Mouse (Mus musculus) stomach, postnatal 0 days (tissue): ENCODE measurements around the gene Crim1. TPM values are rescaled to one million over a fixed set of nuclear protein-coding genes. Genes with fewer than 3 reads are reported as not detected.

Experiments
- ATAC-seq: fragments of 200-750 bp; cut with Nextera tagmentation; 2 replicates; pipeline ENCODE4 v1.8.0; 2017; ENCODE audit not compliant: low FRiP score, low TSS enrichment
- DNase-seq: peaks from one replicate; pipeline ENCODE4 v3.0.0-alpha.2; 2016; ENCODE audit warnings: low spot score
- H3K27ac ChIP-seq: fragments of 300-500 bp; sonication (generic); replicated peaks from 2 replicates; pipeline ENCODE4 v1.5.1; 2014; ENCODE audit warnings: mild to moderate bottlenecking, control low read depth
- H3K27me3 ChIP-seq: fragments of 300-500 bp; sonication (generic); 2 replicates; pipeline ENCODE4 v1.6.1; 2014; ENCODE audit warnings: low read length; ENCODE audit not compliant: control insufficient read depth, insufficient read depth
- H3K36me3 ChIP-seq: fragments of 300-500 bp; sonication (generic); 2 replicates; pipeline ENCODE4 v1.6.1; 2014; ENCODE audit warnings: low read length, mixed read lengths; ENCODE audit not compliant: control insufficient read depth, insufficient read depth
- H3K4me1 ChIP-seq: fragments of 300-500 bp; sonication (generic); replicated peaks from 2 replicates; pipeline ENCODE4 v1.6.1; 2014; ENCODE audit warnings: antibody characterized with exemption; ENCODE audit not compliant: control insufficient read depth, insufficient read depth
- H3K4me2 ChIP-seq: fragments of 300-500 bp; sonication (generic); replicated peaks from 2 replicates; pipeline ENCODE4 v1.6.1; 2014; ENCODE audit warnings: low read depth, mild to moderate bottlenecking, control low read depth, moderate library complexity
- H3K4me3 ChIP-seq: fragments of 300-500 bp; sonication (generic); 2 replicates; pipeline ENCODE4 v1.5.1; 2014; ENCODE audit warnings: low read depth, low read length, control low read depth
- H3K9ac ChIP-seq: fragments of 300-500 bp; sonication (generic); 2 replicates; pipeline ENCODE4 v1.6.1; 2014; ENCODE audit warnings: mild to moderate bottlenecking, low read length, control low read depth, mixed read lengths
- H3K9me3 ChIP-seq: fragments of 300-500 bp; sonication (generic); 2 replicates; pipeline ENCODE4 v1.6.1; 2016; ENCODE audit warnings: low read length; ENCODE audit not compliant: control insufficient read depth
- CTCF ChIP-seq: IDR thresholded peaks from 2 replicates; pipeline ENCODE4 v1.5.1; 2016; ENCODE audit warnings: antibody characterized with exemption, low read depth, mild to moderate bottlenecking, moderate library complexity
- EP300 ChIP-seq: optimal IDR thresholded peaks from 2 replicates; pipeline ENCODE3; 2016; ENCODE audit warnings: antibody characterized with exemption
- WGBS: fragments of 180-500 bp; shearing (Covaris S2); extraction: QIAGEN DNeasy Blood & Tissue Kit; methylation state at CpG from one replicate; pipeline ENCODE4 v1.1.7; 2014; 5-methylcytosine and 5-hydroxymethylcytosine counted together
- polyA plus RNA-seq: library from polyadenylated mRNA; unstranded; fragments of >200 nt; fragmentation: Nextera tagmentation; extraction: Ambion mirVana; gene quantifications from 2 replicates; pipeline ENCODE4 v1.2.1, GENCODE M21; 2015

Crim1 gene
- polyA plus RNA-seq, 1 experiment from 2014 or later, result 5.1 TPM

- no peaks in the 10 kb centered on the region for H3K27me3 ChIP-seq
- 0 out of 2 replicates have a peak, but pooled peaks cover 1% of the 10 kb centered on the region for H3K4me1 ChIP-seq
- H3K36me3 ChIP-seq, result peaks cover 6% of the 10 kb centered on the region
- ATAC-seq (no peak), DNase-seq (no peak)
- H3K27ac ChIP-seq, result no peak overlapping the region
- no peak overlapping the region for H3K4me3 ChIP-seq
- TF ChIP-seq CTCF, result no peak
- no peak for TF ChIP-seq EP300
- H3K9me3 ChIP-seq, result no peaks in the 10 kb centered on the region
- no peak overlapping the region for H3K9ac ChIP-seq
- H3K4me2 ChIP-seq, result no peak overlapping the region
- 86% methylated on average over 5 of the region's 5 CpGs for WGBS
Measured at GRCm38 (mm10) chr17:78317381-78317780, 117.3 kb downstream of the Crim1 start.

DNA sequence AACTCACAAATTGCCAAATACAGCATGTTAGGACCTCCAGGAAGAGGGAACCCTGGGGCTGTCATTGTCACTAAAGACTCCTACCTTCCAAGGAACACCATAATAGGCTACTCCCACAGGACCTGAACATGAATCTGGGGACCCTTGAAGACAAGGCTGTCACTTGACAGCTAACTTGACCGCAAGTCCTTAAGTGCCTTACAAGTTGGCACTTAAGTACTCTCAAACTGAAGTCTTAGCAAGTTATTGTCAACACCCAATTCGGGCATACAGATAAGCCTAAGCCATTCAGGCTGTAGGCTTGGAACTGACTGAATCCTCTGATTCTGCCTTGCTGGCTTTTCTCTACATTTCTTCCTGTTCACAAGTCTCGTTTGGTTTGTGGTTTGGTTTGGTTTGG lies 118.8 kb downstream of the Crim1 start:
- no peaks in the 10 kb centered on the region for H3K27me3 ChIP-seq
- no peak overlapping the region for H3K9ac ChIP-seq
- H3K27ac ChIP-seq, result no peak overlapping the region
- DNase-seq (no peak), ATAC-seq (no peak)
- H3K9me3 ChIP-seq, result no peaks in the 10 kb centered on the region
- TF ChIP-seq CTCF (no peak), EP300 (no peak)
- no peak overlapping the region for H3K4me2 ChIP-seq
- no peak overlapping the region for H3K4me3 ChIP-seq
- 0 out of 2 replicates have a peak, but pooled peaks cover 3% of the 10 kb centered on the region for H3K4me1 ChIP-seq
- H3K36me3 ChIP-seq, result peaks cover 6% of the 10 kb centered on the region
- WGBS, result 84% methylated on average over 3 of the region's 3 CpGs

DNA sequence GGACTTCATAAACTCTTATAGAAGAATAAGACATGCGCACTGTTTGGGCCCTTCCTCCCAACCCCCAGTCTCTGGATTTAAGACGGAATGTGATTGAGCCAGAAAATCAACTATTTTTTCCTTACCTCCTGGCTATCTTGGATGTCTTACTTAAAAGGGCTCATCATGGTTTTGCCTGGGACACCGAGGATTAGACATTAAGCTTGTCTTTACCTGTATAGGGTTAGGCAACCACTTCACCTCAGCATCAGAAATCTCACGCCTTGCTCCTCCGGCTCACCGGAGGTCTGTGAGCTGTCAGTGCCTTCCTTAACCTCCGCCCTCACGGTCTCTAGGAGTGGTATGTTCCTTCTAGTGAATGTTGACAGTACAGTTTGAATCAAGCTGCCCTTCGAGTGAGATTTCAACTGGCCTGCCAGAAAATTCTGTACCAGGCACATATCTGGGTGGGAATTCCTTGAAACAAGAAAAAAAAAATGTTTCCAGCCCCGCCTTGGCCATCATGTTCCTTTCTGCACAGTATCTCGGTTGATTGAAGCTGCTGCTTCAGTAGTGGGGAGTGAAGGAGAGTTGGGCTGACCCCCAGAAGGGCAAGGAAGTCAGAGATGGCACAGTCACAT lies 121.3 kb downstream of the Crim1 start:
- no peak overlapping the region for H3K9ac ChIP-seq
- no peaks in the 10 kb centered on the region for H3K27me3 ChIP-seq
- H3K4me3 ChIP-seq, result no peak overlapping the region
- H3K4me1 ChIP-seq, result 0 out of 2 replicates have a peak, but pooled peaks cover 3% of the 10 kb centered on the region
- H3K4me2 ChIP-seq, result no peak overlapping the region
- 66% methylated on average over 11 of the region's 11 CpGs for WGBS
- no peak for DNase-seq
- 0 out of 2 replicates have a peak, but pooled peaks have one; percentile 24 for ATAC-seq
- no peaks in the 10 kb centered on the region for H3K9me3 ChIP-seq
- H3K27ac ChIP-seq, result no peak overlapping the region
- TF ChIP-seq EP300 (no peak), CTCF (no peak)
- H3K36me3 ChIP-seq, result no peaks in the 10 kb centered on the region; the same call in 1 of the 2 replicates

DNA sequence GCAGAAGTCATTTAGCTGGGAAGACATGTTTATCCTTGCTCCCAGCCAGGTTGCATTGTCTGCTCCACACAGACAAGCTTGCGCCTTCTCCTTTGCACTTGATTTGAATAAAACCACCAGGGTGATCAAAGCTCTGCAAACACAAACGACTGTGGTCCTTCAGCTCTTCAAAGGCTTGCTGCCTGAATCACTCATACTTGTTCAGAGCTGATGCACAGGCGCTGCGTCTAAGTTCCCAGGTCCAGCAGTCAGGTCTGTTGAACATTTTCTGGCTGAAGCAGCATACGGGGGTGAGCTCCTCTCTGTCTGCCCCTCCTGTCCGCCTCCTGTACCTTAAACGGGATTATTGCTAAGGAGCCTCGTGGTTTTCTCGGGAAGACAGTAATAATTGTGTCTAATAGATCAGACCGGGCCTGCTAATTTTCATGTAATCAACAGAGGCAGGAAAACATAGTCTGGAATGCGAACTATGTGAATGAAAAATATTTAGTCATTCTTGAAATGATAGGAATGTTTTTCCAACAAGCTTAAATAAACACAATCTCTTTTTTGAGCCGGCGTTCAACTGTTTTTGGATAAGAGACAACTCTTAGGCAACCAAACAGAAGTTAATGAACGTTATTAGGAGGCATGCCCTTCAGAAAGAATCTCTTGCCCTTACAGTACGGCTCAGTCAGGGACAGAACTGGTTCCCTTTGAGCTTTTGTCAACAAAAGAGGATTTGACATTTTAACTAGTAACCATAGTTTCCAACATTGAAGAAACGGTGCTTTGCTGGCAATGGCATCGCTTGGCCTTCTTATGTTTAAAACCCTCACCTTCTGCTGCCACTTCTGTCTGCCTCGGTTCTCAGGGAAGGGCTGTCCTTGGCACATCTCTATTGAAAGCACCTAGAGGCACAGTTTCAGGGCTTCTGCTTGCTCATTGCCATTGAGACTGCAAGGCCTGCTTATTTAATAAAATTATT lies 122.6 kb downstream of the Crim1 start:
- WGBS, result 23% methylated on average over 18 of the region's 18 CpGs
- Histone ChIP-seq H3K4me1 (0 out of 2 replicates have a peak, but pooled peaks cover 3% of the 10 kb centered on the region), H3K4me3 (no peak overlapping the region), H3K27ac (0 out of 2 replicates have a peak overlapping the region, but pooled peaks have one; percentile 9), H3K36me3 (no peaks in the 10 kb centered on the region; the same call in 1 of the 2 replicates), H3K9ac (no peak overlapping the region), H3K27me3 (no peaks in the 10 kb centered on the region), H3K9me3 (no peaks in the 10 kb centered on the region), H3K4me2 (peak overlapping the region; percentile 18; the same call in 1 of the 2 replicates)
- TF ChIP-seq EP300 (no peak), CTCF (no peak)
- ATAC-seq (no peak), DNase-seq (no peak)

DNA sequence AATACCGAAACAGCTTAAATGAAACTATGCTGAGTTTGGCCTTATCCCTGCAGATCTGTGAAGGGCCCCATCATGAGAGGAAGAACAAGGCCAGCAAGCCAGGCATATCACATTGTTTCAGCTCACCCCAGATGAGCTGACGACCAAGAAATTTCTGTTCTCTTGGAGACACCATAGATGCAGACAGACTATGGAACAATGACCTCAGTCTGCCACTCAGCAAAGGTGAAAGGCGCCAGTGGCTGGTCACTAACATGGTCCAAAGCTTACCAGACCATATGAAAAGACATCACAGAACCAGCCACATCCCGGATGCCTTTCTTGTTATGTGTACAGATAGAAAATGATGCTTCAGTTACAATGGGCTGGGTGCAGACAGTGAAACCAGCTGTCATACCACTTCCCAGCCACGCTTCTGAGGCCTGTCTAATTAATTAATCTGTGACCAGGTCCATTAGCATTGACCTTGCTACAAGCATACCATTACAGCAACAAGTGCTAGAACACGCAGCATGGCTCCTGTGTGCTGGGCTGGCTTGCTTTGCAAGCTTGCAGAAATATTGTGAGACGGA lies 125.8 kb downstream of the Crim1 start:
- Histone ChIP-seq H3K36me3 (no peaks in the 10 kb centered on the region), H3K9me3 (no peaks in the 10 kb centered on the region), H3K4me2 (no peak overlapping the region), H3K27me3 (no peaks in the 10 kb centered on the region), H3K27ac (no peak overlapping the region), H3K4me1 (0 out of 2 replicates have a peak, but pooled peaks cover 3% of the 10 kb centered on the region), H3K4me3 (no peak overlapping the region), H3K9ac (no peak overlapping the region)
- DNase-seq (no peak), ATAC-seq (no peak)
- TF ChIP-seq EP300 (no peak), CTCF (no peak)
- 87% methylated on average over 7 of the region's 7 CpGs for WGBS
